Mouse (Mus musculus): Measurements from ENCODE around the gene Gcc2.
"Not testable (repeated sequence)": the region's sequence is repeated elsewhere in the genome, so short reads cannot be mapped to it uniquely, and the experiment has no call there.

The Gcc2 gene

GRCm38 (mm10) chr10:58320881-58321280, 65.6 kb downstream of the Gcc2 start:
- in situ Hi-C loops (cut with MboI, MseI) = no loop called here

- in situ Hi-C loops (cut with MboI, MseI) = no loop called here
These were observed 67.2 kb downstream of the Gcc2 start for GRCm38 (mm10) chr10:58322361-58323027.

- in situ Hi-C loops (cut with MboI, MseI) = no loop called here
These were observed 68.0 kb downstream of the Gcc2 start, which contains the start of gene Lims1 for GRCm38 (mm10) chr10:58323028-58323991. Lims1 (plus strand) TSS chr10:58323466.

GRCm38 (mm10) chr10:58326271-58326670, 71.0 kb downstream of the Gcc2 start:
- in situ Hi-C loops (cut with MboI, MseI) = no loop called here

- in situ Hi-C loops (cut with MboI, MseI) = not testable (repeated sequence)
These were observed 72.5 kb downstream of the Gcc2 start for GRCm38 (mm10) chr10:58327836-58328235.

GRCm38 (mm10) chr10:58328517-58329108, 73.3 kb downstream of the Gcc2 start:
- in situ Hi-C loops (cut with MboI, MseI) = no loop called here

DNA sequence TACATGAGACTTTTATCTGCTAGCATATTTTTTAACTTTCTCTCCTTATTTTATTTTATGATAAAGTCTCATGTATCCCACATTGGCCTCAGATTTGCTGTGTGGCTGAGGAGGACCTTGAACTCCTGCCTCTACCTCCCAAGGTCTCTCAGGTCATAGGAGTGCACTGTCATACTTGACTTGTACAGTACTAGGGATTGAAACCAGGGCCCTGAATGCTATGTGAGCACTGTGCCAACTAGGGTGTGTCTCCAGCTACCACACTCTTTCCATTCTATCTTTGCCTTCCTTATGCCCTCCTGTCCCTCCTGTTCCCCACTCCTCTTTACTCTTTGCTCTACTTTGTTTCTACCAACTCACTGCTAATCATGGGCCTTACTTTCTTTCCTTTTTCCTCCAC, 75.3 kb downstream of the Gcc2 start:
- in situ Hi-C loops (cut with MboI, MseI) = no loop called here

DNA sequence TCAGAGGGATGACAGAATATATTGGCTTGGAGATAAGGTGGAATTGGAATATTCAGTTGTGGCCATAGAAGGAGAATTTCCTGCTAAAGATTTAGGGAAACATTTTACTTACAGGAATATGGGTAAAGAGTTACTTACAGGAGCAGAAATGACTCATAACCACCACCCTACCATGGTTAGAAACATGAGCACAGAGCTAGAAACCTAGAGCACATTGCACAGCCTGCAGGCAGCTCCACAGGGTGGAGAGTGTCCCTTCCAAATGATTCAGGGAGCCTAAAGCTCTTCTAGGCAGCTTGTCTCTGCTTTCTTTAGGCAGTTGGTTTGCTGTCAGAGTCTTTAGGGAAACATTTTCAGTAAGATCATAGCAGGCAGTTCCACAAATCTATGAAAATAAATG, 76.4 kb downstream of the Gcc2 start:
- in situ Hi-C loops (cut with MboI, MseI) = no loop called here

- in situ Hi-C loops (cut with MboI, MseI) = no loop called here
These were observed 78.1 kb downstream of the Gcc2 start for GRCm38 (mm10) chr10:58333414-58333813.

DNA sequence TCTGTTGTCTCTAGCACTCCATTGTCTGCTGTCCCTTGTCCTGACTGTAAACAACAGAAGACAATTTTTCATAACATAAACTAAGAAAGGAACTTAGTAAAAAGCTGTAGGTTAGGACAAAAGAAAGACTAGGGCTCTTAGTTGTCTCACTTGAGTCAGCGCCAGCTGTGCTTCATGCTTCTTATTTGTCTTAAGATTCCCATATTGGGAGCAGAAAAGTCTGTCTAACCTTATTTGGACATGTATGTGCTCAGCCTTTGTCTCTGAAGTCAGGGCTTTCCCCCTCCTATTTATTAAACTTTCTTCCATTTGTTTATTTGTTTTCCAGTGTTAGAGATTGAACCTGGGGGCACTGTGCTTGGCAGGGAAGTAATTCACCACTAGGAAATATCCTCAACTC, 80.9 kb downstream of the Gcc2 start:
- in situ Hi-C loops (cut with MboI, MseI) = no loop called here

- in situ Hi-C loops (cut with MboI, MseI) = not testable (repeated sequence)
These were observed 81.8 kb downstream of the Gcc2 start for GRCm38 (mm10) chr10:58337091-58337490.

- in situ Hi-C loops (cut with MboI, MseI) = no loop called here
These were observed 83.3 kb downstream of the Gcc2 start for GRCm38 (mm10) chr10:58338590-58338989.

DNA sequence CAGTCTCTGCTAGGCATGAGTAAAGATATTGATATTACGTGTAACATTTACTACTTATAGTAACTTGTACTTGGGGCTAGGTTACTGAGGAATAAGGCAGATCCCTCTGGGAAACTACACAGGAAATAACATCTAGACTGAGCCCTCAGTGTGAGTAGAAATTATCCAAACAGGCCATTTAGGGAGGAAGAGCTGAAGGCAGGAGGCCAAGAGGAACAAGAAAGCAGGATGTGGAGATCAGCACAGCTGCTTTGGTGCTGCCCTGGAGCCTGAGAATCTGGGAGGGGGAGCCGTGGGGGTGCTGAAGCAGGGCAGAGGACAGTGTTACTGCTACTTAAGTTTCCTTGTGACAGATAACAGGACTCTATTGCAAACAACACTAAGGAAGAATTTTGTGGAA, 86.4 kb downstream of the Gcc2 start:
- in situ Hi-C loops (cut with MboI, MseI) = no loop called here

GRCm38 (mm10) chr10:58342199-58342598, 86.9 kb downstream of the Gcc2 start:
- in situ Hi-C loops (cut with MboI, MseI) = no loop called here

- in situ Hi-C loops (cut with MboI, MseI) = no loop called here
These were observed 88.3 kb downstream of the Gcc2 start for GRCm38 (mm10) chr10:58343552-58343951.

GRCm38 (mm10) chr10:58350600-58350999, 95.3 kb downstream of the Gcc2 start:
- in situ Hi-C loops (cut with MboI, MseI) = no loop called here

GRCm38 (mm10) chr10:58351670-58352069, 96.4 kb downstream of the Gcc2 start:
- in situ Hi-C loops (cut with MboI, MseI) = no loop called here

GRCm38 (mm10) chr10:58352364-58352763, 97.1 kb downstream of the Gcc2 start:
- in situ Hi-C loops (cut with MboI, MseI) = no loop called here

GRCm38 (mm10) chr10:58354561-58354960, 99.3 kb downstream of the Gcc2 start:
- in situ Hi-C loops (cut with MboI, MseI) = no loop called here

Measured in regulatory T cell (primary cell).